Mouse (Mus musculus): Measurements from ENCODE around the gene Med18. TPM values are rescaled to one million over a fixed set of nuclear protein-coding genes. Genes with fewer than 3 reads are reported as not detected.
A peak's percentile ranks its signal among the peaks of the same experiment; 100 is the strongest.

Gene Med18
- polyA plus RNA-seq (2012; rRNA removed) = 3.5 and 3.8 TPM in 2 replicates

DNA sequence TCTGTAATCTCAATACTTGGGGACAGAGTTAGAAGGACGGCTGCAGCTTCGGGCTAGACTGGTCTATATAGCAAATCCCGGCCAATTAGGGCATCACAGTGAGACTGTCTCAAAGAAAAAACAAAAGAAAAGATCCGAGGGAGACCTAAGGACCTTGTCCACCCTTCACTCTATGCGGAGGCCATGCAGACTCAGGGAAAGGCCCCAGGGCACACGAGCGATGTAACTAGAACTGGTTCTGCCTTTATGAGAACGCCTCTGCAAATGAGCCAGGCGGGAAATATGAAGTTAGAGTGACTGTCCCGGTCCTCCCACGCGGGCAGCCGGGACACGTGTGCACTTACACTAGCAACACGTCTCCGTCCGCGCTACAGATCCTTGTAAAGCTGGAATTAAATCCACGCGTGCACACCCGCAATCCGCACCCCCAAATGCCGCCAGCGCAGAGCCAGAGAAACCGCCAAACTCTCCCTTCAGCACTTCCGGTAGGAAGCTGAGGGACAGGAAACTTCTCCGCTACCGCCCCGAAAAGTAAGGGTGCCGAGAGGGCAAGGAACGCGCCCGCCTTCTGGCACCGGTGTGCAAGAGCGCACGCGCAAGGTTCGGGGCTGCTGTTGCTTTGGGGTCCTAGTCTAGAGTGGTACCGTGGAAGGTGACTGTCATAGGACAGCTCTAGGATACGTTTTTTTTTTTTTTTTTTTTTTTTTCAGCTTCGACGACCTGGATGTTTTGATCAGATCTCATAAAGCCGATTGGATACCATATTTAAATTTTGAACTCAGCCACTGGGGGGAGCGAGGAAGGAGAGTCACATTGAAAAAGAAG, at the start of gene Med18:
Med18 (minus strand) TSS at position 492 of the 825 bp plus-strand sequence.
- DNase-seq (ENCODE audit: low read depth, low spot score) = peak; percentile 88
- under 1% methylated on average over 44 of the region's 44 CpGs for WGBS

DNA sequence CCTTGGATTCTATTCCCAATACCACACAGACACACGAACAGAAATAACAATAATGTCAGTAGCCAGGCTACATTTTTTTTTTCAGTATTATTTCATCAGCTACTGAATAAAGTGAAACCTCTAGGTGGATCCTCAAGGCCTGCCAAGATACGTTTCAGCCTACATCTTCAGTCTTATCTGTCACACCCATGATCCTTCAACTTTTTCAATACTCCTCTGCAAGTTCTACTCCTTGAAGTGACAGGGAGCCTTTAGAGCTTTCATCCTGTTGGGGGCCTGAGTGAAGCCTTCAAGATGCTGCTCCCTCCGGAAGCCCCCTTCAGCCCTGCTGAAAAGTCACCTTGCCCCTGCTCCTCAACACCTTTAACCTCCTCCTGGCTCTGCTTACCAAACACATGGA, 48.4 kb upstream of the Med18 start:
- WGBS = 86% methylated on average over 3 of the region's 3 CpGs
- DNase-seq (ENCODE audit: low read depth, low spot score) = no peak

DNA sequence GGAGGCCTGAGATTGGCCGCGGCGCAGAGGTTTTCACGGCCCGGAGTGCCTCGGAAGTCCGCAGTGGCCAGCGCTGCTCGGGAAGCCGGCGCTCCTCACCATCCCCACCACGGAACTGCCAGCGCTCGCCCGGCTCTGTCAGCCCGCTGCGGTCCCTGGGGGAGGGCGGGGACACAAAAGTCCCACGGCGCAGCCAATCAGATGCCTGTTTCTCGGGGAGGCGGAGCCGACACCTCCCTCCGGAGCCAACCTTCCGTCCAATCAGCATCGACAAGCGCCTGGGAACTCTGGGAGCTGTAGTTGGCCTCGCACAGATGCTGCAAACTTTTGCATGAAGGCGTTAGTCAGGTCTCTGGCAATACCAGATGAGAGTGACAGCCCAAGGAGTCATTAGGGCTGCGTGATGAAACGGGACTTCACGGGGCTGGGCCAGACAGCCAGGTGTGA, 46.7 kb upstream of the Med18 start, which contains the start of gene Sesn2:
Sesn2 (minus strand) TSS at position 150 of the 447 bp plus-strand sequence.
- DNase-seq (ENCODE audit: low read depth, low spot score) = peak; percentile 99
- under 1% methylated on average over 32 of the region's 32 CpGs for WGBS

DNA sequence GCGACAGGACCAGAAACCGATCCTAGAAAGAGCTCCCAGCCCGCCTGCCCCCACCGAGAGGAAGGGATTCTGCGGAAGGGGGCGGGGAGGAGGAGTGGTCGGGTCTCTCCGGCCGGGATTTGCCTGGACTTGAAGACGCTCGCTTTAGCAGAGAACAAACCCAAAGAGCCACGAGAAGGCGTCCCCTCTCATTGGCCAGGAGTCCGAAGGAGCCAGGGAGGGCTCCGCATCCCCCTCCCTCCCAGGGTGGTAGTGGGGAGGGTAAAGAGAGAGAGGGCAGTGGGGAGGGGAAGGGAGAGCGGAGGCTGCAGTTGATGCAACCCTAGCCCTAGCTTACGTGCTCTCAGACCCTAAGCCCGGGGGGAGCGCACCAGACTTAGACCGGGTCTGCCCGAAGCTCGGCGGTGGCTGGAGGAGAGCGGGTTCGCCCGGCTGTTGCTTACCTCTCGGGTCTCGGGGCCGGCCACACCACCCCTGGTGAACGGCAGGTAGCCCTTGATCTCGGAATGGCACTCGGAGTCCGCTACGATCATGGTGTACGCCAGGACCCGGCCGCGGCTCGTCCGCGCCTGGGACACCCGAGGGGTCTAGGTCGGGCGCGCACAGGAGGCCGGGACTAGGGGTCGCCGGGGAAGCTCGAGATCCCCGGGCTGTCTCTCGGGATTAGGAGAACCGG, 46.0 kb upstream of the Med18 start:
- no peak for DNase-seq (ENCODE audit: low read depth, low spot score)
- under 1% methylated on average over 52 of the region's 52 CpGs for WGBS

DNA sequence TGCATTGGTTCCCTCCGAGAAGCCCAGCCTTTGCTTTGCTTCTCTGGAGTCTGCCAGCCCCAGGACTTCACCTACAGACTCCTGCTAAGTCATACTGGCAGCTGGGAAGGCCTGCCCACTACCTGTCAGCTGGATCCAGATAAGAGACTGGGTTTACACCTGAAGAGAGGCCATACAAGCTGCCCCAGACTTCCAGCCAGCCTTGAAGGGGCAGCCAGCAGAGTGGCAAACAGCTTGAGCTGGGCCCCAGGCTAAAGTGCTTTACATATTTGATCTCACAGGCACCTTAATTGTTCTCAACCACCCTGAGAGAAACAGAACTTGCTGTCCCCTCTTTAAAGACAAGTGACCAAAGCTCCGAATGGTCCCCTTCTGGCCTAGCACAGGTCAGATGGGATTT, 43.5 kb upstream of the Med18 start:
- DNase-seq (ENCODE audit: low read depth, low spot score) = no peak
- WGBS = 72% methylated on average over 2 of the region's 2 CpGs

DNA sequence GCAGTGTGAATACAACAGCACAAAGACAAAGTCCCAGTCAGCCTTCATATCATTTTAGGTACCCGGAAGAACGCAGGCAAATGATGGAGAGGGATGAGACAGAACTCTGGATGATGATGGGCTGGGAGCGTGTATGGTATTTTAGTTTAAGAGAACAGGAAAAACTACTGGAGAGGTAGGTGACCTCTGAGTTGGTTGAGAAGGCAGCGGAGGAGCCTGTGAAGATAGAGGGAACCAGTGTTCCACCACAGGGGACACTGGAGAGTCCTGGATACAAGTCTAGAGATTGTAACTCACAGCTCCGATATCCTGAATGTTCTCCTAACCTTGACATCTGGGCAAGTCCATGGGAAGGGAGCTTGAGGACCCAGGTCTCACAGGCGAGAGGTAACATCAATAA, 42.5 kb upstream of the Med18 start:
- 88% methylated on average over 6 of the region's 6 CpGs for WGBS
- DNase-seq (ENCODE audit: low read depth, low spot score) = no peak

DNA sequence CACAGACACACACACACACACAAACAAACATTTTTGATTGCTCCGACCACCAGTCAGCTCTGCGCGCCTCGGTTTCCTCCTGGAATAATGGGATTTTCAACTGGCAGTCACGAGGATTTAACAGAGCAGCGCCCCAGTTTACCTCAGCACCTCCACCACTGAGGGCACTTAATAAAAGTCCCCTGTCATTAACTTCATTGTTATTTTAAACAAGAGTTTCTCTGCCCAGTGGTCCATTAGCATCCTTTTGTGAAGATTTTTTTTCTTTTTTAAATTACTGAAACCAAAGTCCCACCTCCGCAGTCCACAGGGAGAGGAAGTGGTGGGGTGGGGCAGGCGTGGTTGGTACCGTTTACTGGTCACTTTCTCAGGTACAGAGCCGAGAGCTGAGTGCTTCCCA, 42.1 kb upstream of the Med18 start:
- no peak for DNase-seq (ENCODE audit: low read depth, low spot score)
- WGBS = 64% methylated on average over 10 of the region's 10 CpGs

DNA sequence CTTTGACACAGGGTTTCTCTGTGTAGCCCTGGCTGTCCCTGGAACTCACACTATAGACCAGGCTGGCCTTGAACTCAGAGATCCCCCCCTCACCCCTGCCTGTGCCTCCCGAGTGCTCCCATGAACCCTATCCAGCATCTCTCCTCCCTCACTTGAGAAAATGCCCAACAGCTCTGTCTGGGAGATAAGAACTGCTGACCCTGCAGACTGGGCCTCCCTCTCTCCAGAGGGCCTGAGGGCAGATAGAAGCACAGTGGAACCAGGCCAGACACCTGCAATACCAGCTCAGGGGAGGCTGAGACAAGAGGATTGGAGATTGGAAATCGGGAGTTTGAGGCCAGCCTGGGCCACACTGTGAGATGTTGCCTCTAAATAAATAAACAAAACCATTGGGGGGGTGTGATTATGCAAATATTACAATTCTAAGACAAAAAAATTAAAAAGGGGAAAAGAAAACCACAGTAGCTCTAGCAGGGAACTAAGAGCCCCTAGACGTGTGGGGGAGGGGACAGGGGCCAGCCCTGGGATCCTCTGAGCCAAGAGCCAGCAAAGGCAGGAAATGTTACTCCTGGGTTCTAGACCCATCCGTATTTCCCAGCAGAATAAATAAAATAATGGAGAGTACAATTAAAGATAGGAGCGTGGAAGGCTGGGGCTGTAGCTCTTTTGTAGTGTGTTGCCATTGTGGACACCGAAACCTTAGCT, 41.5 kb upstream of the Med18 start:
- 80% methylated on average over 6 of the region's 6 CpGs for WGBS

DNA sequence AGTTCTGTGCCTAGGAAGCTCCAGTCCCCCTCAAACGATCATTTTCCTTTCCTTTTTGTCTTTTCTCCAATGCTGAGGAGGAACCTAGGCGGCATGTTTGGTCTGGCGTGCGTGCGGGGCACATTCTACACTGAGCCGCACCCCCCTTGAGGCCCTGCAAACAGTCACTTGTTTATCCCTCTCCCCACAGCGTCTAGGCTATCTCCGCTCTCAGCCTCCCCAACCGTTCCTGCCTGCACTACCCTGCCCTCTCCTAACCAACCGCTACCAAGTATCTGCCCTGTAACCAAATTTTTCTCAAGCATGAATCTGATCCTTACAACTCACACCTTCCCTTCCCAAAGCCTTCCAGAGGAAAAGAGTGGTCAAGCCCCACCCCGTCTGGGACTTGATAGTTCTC, 39.6 kb upstream of the Med18 start:
- no peak for DNase-seq (ENCODE audit: low read depth, low spot score)
- WGBS = 79% methylated on average over 11 of the region's 11 CpGs

More for the DNA sequence above, 41.5 kb upstream of the Med18 start:
- no peak for DNase-seq (ENCODE audit: low read depth, low spot score)

DNA sequence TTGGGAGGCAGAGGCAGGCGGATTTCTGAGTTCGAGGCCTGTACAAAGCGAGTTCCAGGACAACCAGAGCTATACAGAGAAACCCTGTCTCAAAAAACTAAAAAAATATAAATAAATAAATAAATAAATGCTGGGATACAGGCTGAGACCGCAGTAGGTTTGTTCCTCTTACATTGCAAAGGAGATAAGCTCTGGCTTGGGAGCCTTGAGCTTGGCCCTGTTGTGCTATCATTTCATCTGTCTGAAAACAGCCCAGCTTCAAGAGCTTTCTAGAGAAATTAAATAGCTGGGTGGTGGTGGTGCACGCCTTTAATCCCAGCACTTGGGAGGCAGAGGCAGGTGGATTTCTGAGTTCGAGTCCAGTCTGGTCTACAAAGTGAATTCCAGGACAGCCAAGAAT, 37.9 kb upstream of the Med18 start:
- WGBS = 96% methylated on average over 6 of the region's 6 CpGs
- DNase-seq (ENCODE audit: low read depth, low spot score) = no peak

DNA sequence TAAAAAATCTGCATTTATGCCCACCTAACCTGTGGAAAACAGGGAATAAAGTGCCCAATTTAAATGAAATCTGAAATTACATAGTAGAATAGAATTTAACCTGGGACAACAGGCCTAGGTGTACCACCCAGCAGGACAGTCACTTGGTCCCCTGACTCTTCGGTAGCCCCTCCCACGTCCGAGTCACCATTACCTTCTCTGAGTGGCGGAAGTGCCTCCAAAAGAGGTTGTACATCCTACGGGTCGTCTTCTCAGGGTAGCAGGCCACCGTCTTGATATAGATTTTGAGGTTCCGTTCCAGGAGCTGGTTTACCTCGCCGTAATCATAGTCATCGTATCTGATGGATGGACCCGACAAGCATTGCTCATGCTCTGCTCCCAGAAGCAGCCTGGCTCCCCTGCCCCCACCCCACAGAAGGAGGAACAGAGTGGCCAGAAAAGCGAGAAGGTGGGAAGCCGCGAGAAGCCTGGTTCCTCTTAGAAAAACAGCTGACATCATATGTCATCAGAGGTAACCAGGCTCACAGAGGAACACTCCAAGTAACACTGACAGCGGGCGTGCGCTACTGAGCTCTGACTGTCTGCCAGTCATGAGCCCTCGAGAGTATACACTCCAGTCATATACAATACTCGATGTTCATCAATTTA, 30.7 kb upstream of the Med18 start:
- 81% methylated on average over 20 of the region's 20 CpGs for WGBS
- DNase-seq (ENCODE audit: low read depth, low spot score) = no peak

DNA sequence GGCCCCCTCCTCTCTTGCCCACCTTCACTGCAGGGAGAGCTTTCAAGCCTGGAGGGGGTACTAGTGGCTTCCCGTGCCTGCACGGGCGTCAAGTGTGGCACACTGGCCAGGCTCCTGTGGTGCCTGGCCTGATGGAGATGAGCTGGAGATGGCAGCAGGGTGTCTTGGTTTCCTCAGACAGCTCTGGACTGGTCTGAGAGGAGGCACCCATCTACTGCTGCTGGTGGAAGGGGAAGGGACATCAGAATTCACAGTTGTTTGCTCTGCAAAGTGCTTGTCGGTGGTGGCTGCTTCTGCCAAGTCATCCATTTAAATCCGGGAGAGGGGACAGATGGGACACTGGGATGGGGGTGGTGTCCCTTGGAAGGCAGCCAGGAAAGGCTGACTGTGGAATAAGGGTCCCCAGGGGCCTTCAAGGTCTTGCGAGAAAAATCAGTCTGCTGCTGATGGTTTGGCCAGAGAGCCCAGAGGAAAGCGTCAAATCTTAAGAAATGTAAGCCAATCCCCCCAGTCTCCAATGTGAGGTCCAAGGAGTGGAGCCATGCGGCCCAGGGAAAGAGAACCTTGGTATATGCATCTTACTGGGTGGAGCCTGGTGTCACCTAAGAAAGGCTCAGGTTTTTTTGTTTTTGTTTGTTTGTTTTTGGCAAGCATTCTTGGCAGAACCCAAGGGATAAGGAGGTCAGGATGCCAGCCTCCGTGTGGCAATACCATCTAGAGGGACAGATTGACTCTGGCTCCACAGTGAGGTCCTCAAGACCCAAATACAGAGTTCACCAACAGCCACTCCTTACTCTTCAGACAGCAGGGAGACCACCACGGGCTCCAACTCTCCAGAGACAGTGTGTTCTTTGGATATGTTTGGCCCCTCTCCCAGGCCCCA, 28.7 kb upstream of the Med18 start:
- no peak for DNase-seq (ENCODE audit: low read depth, low spot score)
- WGBS = 76% methylated on average over 10 of the region's 10 CpGs

DNA sequence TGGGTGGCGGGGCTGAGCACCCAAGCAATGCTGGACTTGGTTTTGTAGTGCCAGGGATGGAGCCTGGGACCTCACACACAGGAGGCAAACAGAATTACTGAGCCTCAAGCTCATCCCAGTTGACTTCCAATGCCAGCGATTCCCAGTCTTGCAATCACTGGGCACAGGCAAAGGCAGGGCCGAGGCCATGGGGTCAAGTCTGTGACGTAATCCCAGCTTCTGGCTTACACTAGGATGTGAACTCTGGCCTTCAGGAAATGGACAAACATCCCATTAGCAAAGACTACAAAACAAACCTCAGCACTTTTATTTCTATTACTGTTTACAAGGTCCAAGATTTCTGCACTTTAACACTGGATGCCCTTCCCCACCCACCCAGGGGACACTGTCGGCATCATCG, 28.0 kb upstream of the Med18 start:
- no peak for DNase-seq (ENCODE audit: low read depth, low spot score)
- WGBS = 72% methylated on average over 6 of the region's 6 CpGs

DNA sequence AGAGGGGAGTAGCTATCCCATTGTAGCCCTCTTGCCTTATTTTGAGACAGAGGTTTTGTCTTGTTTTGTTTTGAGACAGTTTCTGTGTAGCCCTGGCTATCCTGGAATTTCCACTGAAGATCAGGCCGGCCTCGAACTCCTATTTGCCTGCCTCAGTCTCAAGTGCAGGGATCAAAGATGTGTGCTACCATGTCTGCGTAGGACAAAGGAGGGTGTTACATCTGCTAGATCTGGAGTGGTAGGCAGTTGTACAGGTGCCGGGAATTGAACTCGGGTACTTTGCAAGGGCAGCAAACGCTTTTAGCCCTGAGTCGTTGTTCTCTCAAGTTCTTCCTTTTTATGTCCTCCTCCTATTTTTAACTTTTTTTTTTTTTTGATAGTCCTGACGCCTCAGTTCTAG, 27.3 kb upstream of the Med18 start:
- no peak for DNase-seq (ENCODE audit: low read depth, low spot score)
- 88% methylated on average over 8 of the region's 8 CpGs for WGBS

DNA sequence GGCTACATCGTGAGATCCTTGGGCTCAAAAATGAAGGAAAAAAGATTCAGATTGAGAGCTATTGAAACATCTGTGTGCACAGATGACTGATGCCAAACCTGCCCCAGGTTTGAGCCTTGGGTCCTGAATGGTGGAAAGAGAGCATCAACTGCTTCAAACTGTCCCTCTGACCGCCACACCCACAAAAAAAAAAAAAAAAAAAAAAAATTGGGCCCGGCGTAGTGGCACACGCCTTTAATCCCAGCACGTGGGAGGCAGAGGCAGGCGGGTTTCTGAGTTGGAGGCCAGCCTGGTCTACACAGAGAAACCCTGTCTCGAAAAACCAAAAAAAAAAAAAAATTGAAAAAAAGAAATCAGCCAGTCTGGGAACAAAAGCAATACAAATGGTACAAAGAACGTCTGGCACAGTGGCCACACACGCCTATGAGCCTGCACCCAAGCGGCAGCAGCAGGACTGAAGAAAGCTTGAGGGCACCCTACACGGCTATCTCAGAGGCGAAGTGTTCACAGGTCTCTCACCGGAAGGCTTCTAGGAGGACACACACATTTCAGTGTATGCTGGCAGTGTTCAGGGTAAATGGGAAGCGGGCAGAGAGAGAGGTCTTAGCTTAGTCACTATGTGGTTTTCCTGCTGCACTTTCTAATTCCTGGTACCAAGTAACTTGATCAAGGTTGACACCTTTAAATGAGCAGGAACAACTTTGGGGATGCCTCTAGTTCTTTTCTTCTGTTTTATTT, 26.7 kb upstream of the Med18 start:
- 89% methylated on average over 15 of the region's 15 CpGs for WGBS
- no peak for DNase-seq (ENCODE audit: low read depth, low spot score)

DNA sequence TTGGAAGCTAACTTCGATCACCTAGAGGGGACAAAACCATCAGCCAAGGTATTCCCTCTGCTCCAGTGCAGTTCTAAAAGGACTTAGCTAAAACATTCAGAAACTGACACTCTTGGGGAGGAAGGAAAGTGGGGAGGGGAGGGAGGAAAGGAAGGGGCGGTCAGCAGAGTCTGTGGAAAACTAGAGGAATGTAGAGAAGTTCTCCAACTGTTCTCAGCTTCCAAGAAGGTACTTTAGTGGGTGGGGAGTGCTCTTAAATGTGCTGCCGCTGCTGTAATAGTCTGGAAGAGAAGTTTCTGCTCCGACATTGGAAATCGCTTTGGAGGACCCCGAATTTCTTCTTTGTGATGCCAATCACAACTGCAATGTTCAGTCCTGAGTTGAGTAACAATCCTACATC, 25.3 kb upstream of the Med18 start:
- 70% methylated on average over 6 of the region's 6 CpGs for WGBS
- no peak for DNase-seq (ENCODE audit: low read depth, low spot score)

DNA sequence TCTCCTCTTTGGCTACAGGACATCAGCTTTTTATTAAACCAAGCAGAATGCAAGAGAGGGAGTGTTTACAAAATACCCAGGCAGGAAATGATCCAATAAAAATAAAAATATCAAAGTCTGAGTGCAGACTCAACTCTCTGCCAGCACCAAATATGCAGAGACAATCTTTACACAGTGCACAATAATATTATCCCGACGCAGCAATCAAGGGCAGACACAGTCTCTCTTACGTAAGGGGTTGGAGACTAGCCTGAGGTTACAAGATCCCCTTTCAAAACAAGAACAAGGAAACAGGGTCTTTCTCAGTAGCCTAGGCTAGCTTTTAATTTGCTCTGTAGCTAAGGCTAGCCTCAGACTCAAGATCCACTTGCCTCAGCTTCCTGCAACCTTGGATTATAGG, 24.8 kb upstream of the Med18 start:
- WGBS = 11% methylated on average over 3 of the region's 3 CpGs
- no peak for DNase-seq (ENCODE audit: low read depth, low spot score)

DNA sequence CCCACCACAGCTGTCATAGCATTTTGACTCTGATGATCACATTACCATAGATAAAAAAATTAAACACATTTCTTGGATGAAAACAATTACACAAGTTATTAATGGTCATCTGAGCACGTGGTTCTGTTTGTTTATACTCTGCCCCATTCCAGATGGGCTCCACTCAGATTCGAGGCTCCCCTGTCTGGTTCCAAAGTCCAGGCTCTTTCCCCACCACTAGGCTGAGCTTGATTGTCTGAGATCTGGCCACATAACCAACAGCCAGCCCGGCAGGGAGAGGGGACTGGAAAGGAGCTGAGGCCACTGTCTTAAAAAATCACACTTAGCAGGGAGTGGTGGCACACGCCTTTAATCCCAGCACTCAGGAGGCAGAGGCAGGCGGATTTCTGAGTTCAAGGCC, 21.1 kb upstream of the Med18 start:
- WGBS = 40% methylated on average over 5 of the region's 5 CpGs

More for the DNA sequence above, 21.1 kb upstream of the Med18 start:
- no peak for DNase-seq (ENCODE audit: low read depth, low spot score)
